Mouse (Mus musculus) forebrain, embryonic 15.5 days (tissue): Measurements from ENCODE around the gene Sectm1b. TPM values are rescaled to one million over a fixed set of nuclear protein-coding genes. Genes with fewer than 3 reads are reported as not detected.
"Not testable (repeated sequence)": the region's sequence is repeated elsewhere in the genome, so short reads cannot be mapped to it uniquely, and the experiment has no call there.

Source experiments
- ATAC-seq: fragments of 200-750 bp; cut with Nextera tagmentation; replicated peaks from 2 replicates; pipeline ENCODE4 v1.8.0; 2017; ENCODE audit warnings: mild to moderate bottlenecking, moderate TSS enrichment, moderate library complexity
- H3K27ac ChIP-seq: fragments of 300-500 bp; sonication (generic); replicated peaks from 2 replicates; pipeline ENCODE4 v1.5.1; 2015; ENCODE audit warnings: mild to moderate bottlenecking, inconsistent platforms
- H3K27me3 ChIP-seq: fragments of 300-500 bp; sonication (generic); 2 replicates; pipeline ENCODE4 v1.6.1; 2015; ENCODE audit warnings: inconsistent platforms
- H3K36me3 ChIP-seq: fragments of 300-500 bp; sonication (generic); 2 replicates; pipeline ENCODE4 v1.6.1; 2015; ENCODE audit warnings: mild to moderate bottlenecking, inconsistent platforms
- H3K4me1 ChIP-seq: fragments of 300-500 bp; sonication (generic); 2 replicates; pipeline ENCODE4 v1.6.1; 2015; ENCODE audit warnings: inconsistent platforms
- H3K4me2 ChIP-seq: fragments of 300-500 bp; sonication (generic); replicated peaks from 2 replicates; pipeline ENCODE4 v1.6.1; 2015; ENCODE audit warnings: mild to moderate bottlenecking, inconsistent platforms
- H3K4me3 ChIP-seq: fragments of 300-500 bp; sonication (generic); 2 replicates; pipeline ENCODE4 v1.5.1; 2015; ENCODE audit warnings: mild to moderate bottlenecking, inconsistent platforms
- H3K9ac ChIP-seq: fragments of 300-500 bp; sonication (generic); replicated peaks from 2 replicates; pipeline ENCODE4 v1.6.1; 2015; ENCODE audit warnings: mild to moderate bottlenecking, inconsistent platforms
- H3K9me3 ChIP-seq: fragments of 300-500 bp; sonication (generic); 2 replicates; pipeline ENCODE4 v1.6.1; 2016; ENCODE audit warnings: inconsistent platforms
- WGBS: fragments of 180-500 bp; shearing (Covaris S2); methylation state at CpG from one replicate; pipeline ENCODE4 v1.1.7; 2015; ENCODE audit warnings: mixed read lengths; 5-methylcytosine and 5-hydroxymethylcytosine counted together
- polyA plus RNA-seq: library from polyadenylated mRNA; unstranded; fragments of >200 nt; fragmentation: Nextera tagmentation; extraction: Ambion mirVana; gene quantifications from 2 replicates; pipeline ENCODE4 v1.2.1, GENCODE M21; 2015

Gene Sectm1b
- polyA plus RNA-seq, 1 experiment from 2014 or later: not detected

GRCm38 (mm10) chr11:121089756-121090546, 26.6 kb upstream of the Sectm1b start:
- Histone ChIP-seq H3K27me3 (no peaks in the 10 kb centered on the region), H3K27ac (no peak overlapping the region), H3K36me3 (no peaks in the 10 kb centered on the region), H3K4me1 (no peaks in the 10 kb centered on the region), H3K4me2 (no peak overlapping the region), H3K9ac (no peak overlapping the region), H3K4me3 (no peak overlapping the region), H3K9me3 (no peaks in the 10 kb centered on the region)
- 89% methylated on average over 2 of the region's 2 CpGs for WGBS
- no peak for ATAC-seq

- Histone ChIP-seq H3K27me3 (no peaks in the 10 kb centered on the region), H3K4me1 (no peaks in the 10 kb centered on the region)
- WGBS: 88% methylated on average over 6 of the region's 6 CpGs
These were observed 25.6 kb upstream of the Sectm1b start for GRCm38 (mm10) chr11:121088997-121089396.

DNA sequence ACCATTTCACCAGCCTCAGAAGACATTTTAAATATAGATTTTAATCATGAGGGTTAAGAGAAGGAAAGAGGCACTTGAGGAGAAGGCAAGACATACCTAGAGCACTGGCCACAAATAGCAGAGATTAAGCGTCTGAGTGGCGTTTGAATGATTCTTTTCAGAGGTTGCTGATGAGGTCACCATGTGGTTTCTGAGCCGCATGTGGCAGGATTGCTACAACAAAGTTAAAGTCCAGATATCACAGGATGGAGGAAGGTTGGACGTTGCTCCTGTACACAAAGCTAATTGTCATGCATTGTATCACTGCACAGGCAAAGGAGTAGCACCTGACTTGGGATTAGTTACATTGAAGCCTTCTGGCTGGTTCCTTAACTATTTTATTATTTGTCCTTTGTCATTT, 22.9 kb upstream of the Sectm1b start:
- H3K4me3 ChIP-seq: no peak overlapping the region
- no peak for ATAC-seq
- no peaks in the 10 kb centered on the region for H3K36me3 ChIP-seq
- H3K9ac ChIP-seq: no peak overlapping the region
- 33% methylated on average over 4 of the region's 4 CpGs for WGBS
- H3K4me1 ChIP-seq: no peaks in the 10 kb centered on the region
- H3K27ac ChIP-seq: no peak overlapping the region
- H3K27me3 ChIP-seq: no peaks in the 10 kb centered on the region
- no peak overlapping the region for H3K4me2 ChIP-seq
- H3K9me3 ChIP-seq: no peaks in the 10 kb centered on the region

More at GRCm38 (mm10) chr11:121088997-121089396, 25.6 kb upstream of the Sectm1b start:
- Histone ChIP-seq H3K9ac (no peak overlapping the region), H3K4me2 (no peak overlapping the region), H3K27ac (no peak overlapping the region), H3K9me3 (no peaks in the 10 kb centered on the region), H3K4me3 (no peak overlapping the region), H3K36me3 (no peaks in the 10 kb centered on the region)
- no peak for ATAC-seq

GRCm38 (mm10) chr11:121085181-121085580, 21.8 kb upstream of the Sectm1b start:
- H3K27me3 ChIP-seq: no peaks in the 10 kb centered on the region
- H3K36me3 ChIP-seq: no peaks in the 10 kb centered on the region
- no peaks in the 10 kb centered on the region for H3K9me3 ChIP-seq
- ATAC-seq: no peak
- H3K4me3 ChIP-seq: no peak overlapping the region
- no peak overlapping the region for H3K9ac ChIP-seq
- 83% methylated on average over 5 of the region's 5 CpGs for WGBS
- no peak overlapping the region for H3K27ac ChIP-seq
- no peak overlapping the region for H3K4me2 ChIP-seq
- H3K4me1 ChIP-seq: no peaks in the 10 kb centered on the region

GRCm38 (mm10) chr11:121082857-121083500, 19.6 kb upstream of the Sectm1b start:
- WGBS: 83% methylated on average over 6 of the region's 6 CpGs

DNA sequence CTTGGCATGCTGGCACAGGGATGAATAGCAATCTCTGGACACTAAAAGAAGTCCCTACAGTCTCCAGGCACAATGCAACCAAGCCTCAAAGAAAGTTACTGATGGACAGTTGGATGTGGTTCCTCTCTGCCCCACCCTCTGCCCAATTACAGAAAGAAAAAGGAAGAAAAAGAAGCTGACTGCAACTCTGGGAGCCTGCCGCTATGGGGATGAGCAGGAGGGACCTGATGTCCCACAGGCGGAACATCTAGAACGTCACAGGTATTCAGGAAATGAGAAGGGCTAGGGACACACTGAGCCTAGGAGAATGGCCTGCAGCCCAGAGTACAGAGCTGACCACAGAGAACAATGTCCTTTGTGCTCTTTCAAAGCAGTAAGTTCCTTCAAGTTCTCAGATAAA, 18.9 kb upstream of the Sectm1b start:
- Histone ChIP-seq H3K9me3 (no peaks in the 10 kb centered on the region), H3K27ac (no peak overlapping the region), H3K4me1 (no peaks in the 10 kb centered on the region), H3K27me3 (no peaks in the 10 kb centered on the region), H3K36me3 (no peaks in the 10 kb centered on the region), H3K4me3 (no peak overlapping the region), H3K4me2 (no peak overlapping the region), H3K9ac (no peak overlapping the region)
- WGBS: 90% methylated on average over 3 of the region's 3 CpGs
- no peak for ATAC-seq

More at GRCm38 (mm10) chr11:121082857-121083500, 19.6 kb upstream of the Sectm1b start:
- no peaks in the 10 kb centered on the region for H3K9me3 ChIP-seq
- no peaks in the 10 kb centered on the region for H3K27me3 ChIP-seq
- H3K4me2 ChIP-seq: no peak overlapping the region
- H3K4me3 ChIP-seq: no peak overlapping the region
- ATAC-seq: no peak
- H3K27ac ChIP-seq: no peak overlapping the region
- H3K4me1 ChIP-seq: no peaks in the 10 kb centered on the region
- H3K36me3 ChIP-seq: no peaks in the 10 kb centered on the region
- no peak overlapping the region for H3K9ac ChIP-seq

DNA sequence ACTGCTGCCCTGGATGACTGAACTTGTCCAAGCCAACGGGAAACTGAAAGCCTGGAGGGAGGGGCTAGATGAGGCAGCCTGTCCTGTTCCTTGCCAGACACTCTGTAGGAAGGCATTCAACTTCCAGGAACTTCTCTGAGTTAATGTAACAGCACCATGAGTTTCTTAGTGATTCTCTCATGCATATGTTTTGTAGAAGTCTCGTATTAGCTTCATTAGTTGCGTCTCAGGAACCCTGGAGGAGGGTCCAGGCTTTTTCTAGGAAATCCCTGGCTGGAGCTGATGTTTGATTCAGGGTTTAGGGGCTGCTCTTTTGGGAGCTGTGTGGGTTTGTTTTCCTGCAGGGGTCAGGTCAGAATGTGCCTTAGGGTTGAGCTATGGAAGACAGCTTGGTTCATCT, 17.8 kb upstream of the Sectm1b start, which contains the start of gene Sectm1a:
Gene Sectm1a, minus strand, starts transcription at position 101 of the 400 bp plus-strand sequence.
- Histone ChIP-seq H3K9ac (no peak within 1 kb of the TSS), H3K4me2 (no peak within 1 kb of the TSS), H3K27ac (no peak within 1 kb of the TSS), H3K9me3 (no peaks in the 10 kb centered on the region), H3K4me1 (no peaks in the 10 kb centered on the region), H3K27me3 (no peaks in the 10 kb centered on the region), H3K36me3 (no peaks in the 10 kb centered on the region), H3K4me3 (no peak within 1 kb of the TSS)
- ATAC-seq: no peak
- WGBS: 72% methylated on average over 3 of the region's 3 CpGs

GRCm38 (mm10) chr11:121080330-121080729, 17.0 kb upstream of the Sectm1b start:
- ATAC-seq: no peak
- Histone ChIP-seq H3K9ac (no peak overlapping the region), H3K27me3 (no peaks in the 10 kb centered on the region), H3K27ac (no peak overlapping the region), H3K4me3 (no peak overlapping the region), H3K4me1 (no peaks in the 10 kb centered on the region), H3K9me3 (no peaks in the 10 kb centered on the region), H3K4me2 (no peak overlapping the region), H3K36me3 (no peaks in the 10 kb centered on the region)
- 90% methylated on average over 8 of the region's 8 CpGs for WGBS

DNA sequence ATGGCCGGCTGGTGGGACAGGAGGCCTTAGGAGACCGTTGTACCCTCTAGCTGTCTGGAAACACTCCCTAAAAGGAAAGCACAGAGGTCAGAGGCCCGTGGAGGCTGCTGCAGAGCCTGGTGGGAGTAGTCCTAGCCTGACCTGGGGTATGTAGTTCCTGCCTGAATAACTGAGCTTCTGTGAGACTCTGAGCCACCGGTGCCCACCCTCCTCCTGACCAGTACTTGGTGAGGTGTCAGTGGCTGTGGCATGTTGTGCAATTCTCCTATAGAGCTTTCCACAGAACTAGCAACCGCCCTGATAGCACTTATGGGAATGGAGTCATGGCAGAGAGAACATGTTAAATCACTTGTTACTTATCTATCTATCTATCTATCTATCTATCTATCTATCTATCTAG, 12.3 kb upstream of the Sectm1b start:
- H3K27ac ChIP-seq: no peak overlapping the region
- H3K36me3 ChIP-seq: no peaks in the 10 kb centered on the region
- ATAC-seq: no peak
- WGBS: 78% methylated on average over 5 of the region's 5 CpGs
- H3K9ac ChIP-seq: no peak overlapping the region
- no peaks in the 10 kb centered on the region for H3K27me3 ChIP-seq
- H3K4me2 ChIP-seq: no peak overlapping the region
- no peaks in the 10 kb centered on the region for H3K4me1 ChIP-seq
- H3K4me3 ChIP-seq: no peak overlapping the region
- no peaks in the 10 kb centered on the region for H3K9me3 ChIP-seq

DNA sequence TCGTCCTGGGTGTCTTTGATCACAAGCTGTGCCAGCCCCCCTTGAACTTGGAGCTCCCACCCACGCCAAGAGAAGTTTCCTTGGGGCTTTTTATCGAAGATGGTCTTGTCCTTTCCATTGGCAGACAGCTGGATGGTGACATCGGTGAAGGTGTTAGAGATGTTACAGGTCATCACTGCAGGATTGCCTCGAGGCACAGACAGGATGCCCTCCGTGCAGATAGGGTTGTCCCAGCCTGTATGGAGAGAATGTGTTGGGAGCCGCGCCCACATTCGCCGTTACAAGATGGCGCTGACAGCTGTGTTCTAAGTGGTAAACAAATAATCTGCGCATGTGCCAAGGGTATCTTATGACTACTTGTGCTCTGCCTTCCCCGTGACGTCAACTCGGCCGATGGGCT, 6.3 kb upstream of the Sectm1b start:
- not testable (repeated sequence) for H3K9me3 ChIP-seq, H3K36me3 ChIP-seq, H3K4me3 ChIP-seq, H3K4me1 ChIP-seq, H3K27me3 ChIP-seq, H3K4me2 ChIP-seq, H3K27ac ChIP-seq, H3K9ac ChIP-seq, ATAC-seq
- WGBS: 93% methylated on average over 12 of the region's 16 CpGs

- H3K36me3 ChIP-seq: no peaks in the 10 kb centered on the region
- no peak overlapping the region for H3K9ac ChIP-seq
- WGBS: 97% methylated on average over 2 of the region's 2 CpGs
- no peak overlapping the region for H3K27ac ChIP-seq
- H3K9me3 ChIP-seq: no peaks in the 10 kb centered on the region
- no peaks in the 10 kb centered on the region for H3K27me3 ChIP-seq
- H3K4me2 ChIP-seq: no peak overlapping the region
- H3K4me3 ChIP-seq: no peak overlapping the region
- no peaks in the 10 kb centered on the region for H3K4me1 ChIP-seq
- no peak for ATAC-seq
These were observed 4.5 kb upstream of the Sectm1b start for GRCm38 (mm10) chr11:121067895-121068294.

- Histone ChIP-seq H3K4me1 (no peaks in the 10 kb centered on the region), H3K36me3 (no peaks in the 10 kb centered on the region), H3K9me3 (no peaks in the 10 kb centered on the region), H3K27me3 (no peaks in the 10 kb centered on the region), H3K9ac (no peak overlapping the region), H3K4me3 (no peak overlapping the region), H3K27ac (no peak overlapping the region), H3K4me2 (no peak overlapping the region)
- WGBS: 83% methylated on average over 3 of the region's 3 CpGs
- no peak for ATAC-seq
These were observed 828 bp upstream of the Sectm1b start for GRCm38 (mm10) chr11:121064197-121064596.
